Mouse (Mus musculus): Measurements from ENCODE around the gene Clint1. TPM values are rescaled to one million over a fixed set of nuclear protein-coding genes. Genes with fewer than 3 reads are reported as not detected.
A peak's percentile ranks its signal among the peaks of the same experiment; 100 is the strongest.
"Not testable (repeated sequence)": the region's sequence is repeated elsewhere in the genome, so short reads cannot be mapped to it uniquely, and the experiment has no call there.

Clint1 gene
- polyA plus RNA-seq, 1 experiment from 2014 or later: 37.3 TPM

GRCm38 (mm10) chr11:45873666-45874065 lies 21.8 kb downstream of the Clint1 start:
- no peak overlapping the region for H3K9ac ChIP-seq (replicated peaks)
- H3K9me3 ChIP-seq (ENCODE audit: low read length): no peaks in the 10 kb centered on the region
- TF ChIP-seq CTCF (IDR thresholded peaks at IDR 0.05; ENCODE audit: low read depth) (peak; percentile 65), EP300 (IDR thresholded peaks at IDR 0.05; ENCODE audit: low read depth) (no peak)
- ATAC-seq (no peak), DNase-seq (no peak)
- H3K4me1 ChIP-seq (ENCODE audit: insufficient read depth): peaks cover 46% of the 10 kb centered on the region
- WGBS (ENCODE audit: insufficient replicate concordance): 78% methylated on average over 1 of the region's 1 CpGs
- no peak overlapping the region for H3K27ac ChIP-seq (ENCODE audit: low read depth)
- H3K4me3 ChIP-seq (ENCODE audit: low read depth, low read length): no peak overlapping the region
- H3K27me3 ChIP-seq (ENCODE audit: insufficient read depth, low read length): no peaks in the 10 kb centered on the region
- no peak overlapping the region for H3K4me2 ChIP-seq (ENCODE audit: low read depth, low read length)
- peaks cover 17% of the 10 kb centered on the region; the same call in 1 of the 2 replicates for H3K36me3 ChIP-seq (replicated peaks; ENCODE audit: insufficient read depth, low read length)

GRCm38 (mm10) chr11:45874251-45874650 lies 22.4 kb downstream of the Clint1 start:
- ATAC-seq (no peak), DNase-seq (no peak)
- no peaks in the 10 kb centered on the region for H3K9me3 ChIP-seq (ENCODE audit: low read length)
- H3K4me2 ChIP-seq (ENCODE audit: low read depth, low read length): no peak overlapping the region
- peaks cover 46% of the 10 kb centered on the region for H3K4me1 ChIP-seq (ENCODE audit: insufficient read depth)
- no peak for TF ChIP-seq CTCF (IDR thresholded peaks at IDR 0.05; ENCODE audit: low read depth)
- no peak for TF ChIP-seq EP300 (IDR thresholded peaks at IDR 0.05; ENCODE audit: low read depth)
- H3K27me3 ChIP-seq (ENCODE audit: insufficient read depth, low read length): no peaks in the 10 kb centered on the region
- H3K36me3 ChIP-seq (replicated peaks; ENCODE audit: insufficient read depth, low read length): peaks cover 17% of the 10 kb centered on the region; the same call in 1 of the 2 replicates
- H3K4me3 ChIP-seq (ENCODE audit: low read depth, low read length): no peak overlapping the region
- WGBS (ENCODE audit: insufficient replicate concordance): 94% methylated on average over 6 of the region's 6 CpGs
- H3K27ac ChIP-seq (ENCODE audit: low read depth): no peak overlapping the region
- no peak overlapping the region for H3K9ac ChIP-seq (replicated peaks)

DNA sequence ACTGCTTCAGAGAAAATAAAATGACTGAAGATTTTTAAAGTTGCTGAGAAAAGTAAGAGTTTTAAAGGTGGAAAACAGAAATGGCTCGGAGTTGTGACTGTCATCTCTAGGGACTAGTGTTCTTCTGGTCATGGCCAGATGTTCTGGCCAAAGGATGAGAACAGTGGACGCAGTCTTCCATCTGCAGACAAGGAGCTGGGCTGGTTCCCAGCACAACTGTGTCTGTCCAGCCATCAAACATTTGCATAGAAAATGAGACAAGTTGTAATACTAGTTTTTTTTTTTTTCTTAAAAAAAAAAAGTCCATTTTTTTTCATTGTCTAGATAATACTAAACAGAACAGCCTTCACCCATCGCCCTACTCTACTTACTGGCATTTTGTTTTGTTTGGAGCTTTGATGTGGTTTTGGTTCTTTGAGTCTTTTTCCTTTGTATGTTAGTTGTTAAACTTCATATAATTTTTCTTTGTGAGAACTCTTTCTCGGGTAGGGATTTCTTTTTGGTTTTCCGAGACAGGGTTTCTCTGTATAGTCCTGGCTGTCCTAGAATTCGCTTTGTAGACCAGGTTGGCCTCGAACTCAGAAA lies 23.6 kb downstream of the Clint1 start:
- H3K27me3 ChIP-seq (ENCODE audit: insufficient read depth, low read length): no peaks in the 10 kb centered on the region
- DNase-seq: no peak
- no peak for ATAC-seq
- H3K27ac ChIP-seq (ENCODE audit: low read depth): no peak overlapping the region
- no peak overlapping the region for H3K4me3 ChIP-seq (ENCODE audit: low read depth, low read length)
- peaks cover 37% of the 10 kb centered on the region for H3K4me1 ChIP-seq (ENCODE audit: insufficient read depth)
- 92% methylated on average over 7 of the region's 7 CpGs for WGBS (ENCODE audit: insufficient replicate concordance)
- no peak overlapping the region for H3K9ac ChIP-seq (replicated peaks)
- H3K9me3 ChIP-seq (ENCODE audit: low read length): no peaks in the 10 kb centered on the region
- H3K4me2 ChIP-seq (ENCODE audit: low read depth, low read length): no peak overlapping the region
- peaks cover 14% of the 10 kb centered on the region; the same call in 1 of the 2 replicates for H3K36me3 ChIP-seq (replicated peaks; ENCODE audit: insufficient read depth, low read length)
- TF ChIP-seq CTCF (IDR thresholded peaks at IDR 0.05; ENCODE audit: low read depth) (no peak), EP300 (IDR thresholded peaks at IDR 0.05; ENCODE audit: low read depth) (no peak)

GRCm38 (mm10) chr11:45876036-45876435 lies 24.2 kb downstream of the Clint1 start:
- TF ChIP-seq EP300 (IDR thresholded peaks at IDR 0.05; ENCODE audit: low read depth) (no peak), CTCF (IDR thresholded peaks at IDR 0.05; ENCODE audit: low read depth) (no peak)
- no peaks in the 10 kb centered on the region for H3K9me3 ChIP-seq (ENCODE audit: low read length)
- H3K36me3 ChIP-seq (replicated peaks; ENCODE audit: insufficient read depth, low read length): peaks cover 12% of the 10 kb centered on the region; the same call in 1 of the 2 replicates
- no peak overlapping the region for H3K4me2 ChIP-seq (ENCODE audit: low read depth, low read length)
- H3K4me1 ChIP-seq (ENCODE audit: insufficient read depth): peaks cover 36% of the 10 kb centered on the region
- H3K27me3 ChIP-seq (ENCODE audit: insufficient read depth, low read length): no peaks in the 10 kb centered on the region
- DNase-seq (no peak), ATAC-seq (no peak)
- H3K4me3 ChIP-seq (ENCODE audit: low read depth, low read length): no peak overlapping the region
- H3K27ac ChIP-seq (ENCODE audit: low read depth): no peak overlapping the region
- no peak overlapping the region for H3K9ac ChIP-seq (replicated peaks)
- WGBS (ENCODE audit: insufficient replicate concordance): 59% methylated on average over 2 of the region's 2 CpGs

- H3K9ac ChIP-seq (replicated peaks); H3K27me3 ChIP-seq (ENCODE audit: insufficient read depth, low read length); ATAC-seq; DNase-seq; H3K4me3 ChIP-seq (ENCODE audit: low read depth, low read length); H3K9me3 ChIP-seq (ENCODE audit: low read length); H3K4me2 ChIP-seq (ENCODE audit: low read depth, low read length); H3K27ac ChIP-seq (ENCODE audit: low read depth): not testable (repeated sequence)
- Histone ChIP-seq H3K36me3 (replicated peaks; ENCODE audit: insufficient read depth, low read length) (peaks cover 13% of the 10 kb centered on the region), H3K4me1 (ENCODE audit: insufficient read depth) (peaks cover 25% of the 10 kb centered on the region)
- 77% methylated on average over 4 of the region's 4 CpGs for WGBS (ENCODE audit: insufficient replicate concordance)
These were observed 27.5 kb downstream of the Clint1 start for GRCm38 (mm10) chr11:45879366-45879765.

DNA sequence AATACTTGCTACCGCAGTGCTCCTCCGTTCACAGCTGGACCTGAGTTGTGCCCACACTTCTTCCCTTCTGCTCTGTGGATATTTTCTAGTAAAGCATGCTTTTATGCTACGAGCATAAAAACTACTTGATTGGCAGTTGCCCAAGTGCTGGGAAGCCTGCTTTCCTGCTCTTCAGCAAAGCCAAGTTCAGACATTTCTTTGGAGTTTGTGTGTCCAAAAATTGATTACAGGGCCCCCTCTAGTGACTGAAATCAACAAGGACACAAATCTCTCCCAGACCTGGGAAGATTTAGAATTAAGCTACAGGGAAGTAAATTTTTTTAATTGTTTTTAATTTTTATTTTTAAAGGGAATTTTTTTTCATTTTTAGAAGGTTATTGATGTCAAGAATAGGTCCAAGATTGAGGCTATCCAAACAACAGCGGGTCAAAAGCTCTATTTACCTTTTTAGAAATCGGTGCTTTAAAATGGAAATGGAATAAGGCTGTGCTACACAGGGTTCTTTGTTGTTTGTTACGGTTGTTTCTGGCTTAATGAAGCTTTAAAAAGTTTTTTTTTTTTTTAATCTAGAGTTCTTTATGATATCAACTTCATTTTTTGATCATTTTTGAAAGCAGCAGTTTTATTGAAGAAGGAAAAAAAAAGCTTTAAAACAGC lies 29.3 kb downstream of the Clint1 start:
- 63% methylated on average over 6 of the region's 6 CpGs for WGBS (ENCODE audit: insufficient replicate concordance)
- Histone ChIP-seq H3K27me3 (ENCODE audit: insufficient read depth, low read length) (no peaks in the 10 kb centered on the region), H3K4me2 (ENCODE audit: low read depth, low read length) (no peak overlapping the region), H3K9me3 (ENCODE audit: low read length) (no peaks in the 10 kb centered on the region), H3K4me1 (ENCODE audit: insufficient read depth) (peaks cover 14% of the 10 kb centered on the region), H3K27ac (ENCODE audit: low read depth) (peak overlapping the region; percentile 37; the same call in 1 of the 2 replicates), H3K9ac (replicated peaks) (no peak overlapping the region), H3K4me3 (ENCODE audit: low read depth, low read length) (no peak overlapping the region), H3K36me3 (replicated peaks; ENCODE audit: insufficient read depth, low read length) (peaks cover 30% of the 10 kb centered on the region)
- ATAC-seq: no peak; the same call in 1 of the 2 replicates
- TF ChIP-seq EP300 (IDR thresholded peaks at IDR 0.05; ENCODE audit: low read depth) (no peak), CTCF (IDR thresholded peaks at IDR 0.05; ENCODE audit: low read depth) (peak; percentile 68)
- DNase-seq: peak; percentile 34
